Mouse (Mus musculus) intestine, embryonic 15.5 days (tissue): ENCODE results near the gene Kpna6. TPM values are rescaled to one million over a fixed set of nuclear protein-coding genes. Genes with fewer than 3 reads are reported as not detected.

Experiments
- ATAC-seq: fragments of 200-750 bp; cut with Nextera tagmentation; 2 replicates; pipeline ENCODE4 v1.8.0; 2017; ENCODE audit warnings: moderate TSS enrichment, moderate library complexity
- H3K27ac ChIP-seq: fragments of 300-500 bp; sonication (generic); 2 replicates; pipeline ENCODE4 v1.5.1; 2015; ENCODE audit warnings: mild to moderate bottlenecking, inconsistent platforms
- H3K27me3 ChIP-seq: fragments of 300-500 bp; sonication (generic); replicated peaks from 2 replicates; pipeline ENCODE4 v1.6.1; 2015; ENCODE audit warnings: inconsistent platforms
- H3K36me3 ChIP-seq: fragments of 300-500 bp; sonication (generic); 2 replicates; pipeline ENCODE4 v1.6.1; 2015; ENCODE audit warnings: inconsistent platforms
- H3K4me1 ChIP-seq: fragments of 300-500 bp; sonication (generic); replicated peaks from 2 replicates; pipeline ENCODE4 v1.6.1; 2015; ENCODE audit warnings: inconsistent platforms
- H3K4me2 ChIP-seq: fragments of 300-500 bp; sonication (generic); replicated peaks from 2 replicates; pipeline ENCODE4 v1.6.1; 2015; ENCODE audit warnings: mild to moderate bottlenecking, inconsistent platforms
- H3K4me3 ChIP-seq: fragments of 300-500 bp; sonication (generic); replicated peaks from 2 replicates; pipeline ENCODE4 v1.5.1; 2015; ENCODE audit warnings: inconsistent platforms
- H3K9ac ChIP-seq: fragments of 300-500 bp; sonication (generic); 2 replicates; pipeline ENCODE4 v1.6.1; 2015; ENCODE audit warnings: inconsistent platforms
- H3K9me3 ChIP-seq: fragments of 300-500 bp; sonication (generic); 2 replicates; pipeline ENCODE4 v1.6.1; 2016; ENCODE audit warnings: inconsistent platforms
- WGBS: fragments of 180-500 bp; shearing (Covaris S2); methylation state at CpG from one replicate; pipeline ENCODE4 v1.1.7; 2015; 5-methylcytosine and 5-hydroxymethylcytosine counted together
- polyA plus RNA-seq: library from polyadenylated mRNA; unstranded; fragments of >200 nt; fragmentation: Nextera tagmentation; extraction: Ambion mirVana; gene quantifications from 2 replicates; pipeline ENCODE4 v1.2.1, GENCODE M21; 2015

The Kpna6 gene
- polyA plus RNA-seq, 1 experiment from 2014 or later = 14.1 TPM

GRCm38 (mm10) chr4:129610472-129610871 lies 62.1 kb downstream of the Kpna6 start:
- H3K4me3 ChIP-seq = no peak overlapping the region
- H3K4me1 ChIP-seq = no peaks in the 10 kb centered on the region
- peaks cover 7% of the 10 kb centered on the region; the same call in 1 of the 2 replicates for H3K36me3 ChIP-seq
- no peaks in the 10 kb centered on the region for H3K9me3 ChIP-seq
- WGBS = 49% methylated on average over 3 of the region's 4 CpGs
- no peak overlapping the region for H3K27ac ChIP-seq
- no peaks in the 10 kb centered on the region for H3K27me3 ChIP-seq
- no peak overlapping the region for H3K9ac ChIP-seq
- no peak for ATAC-seq
- H3K4me2 ChIP-seq = no peak overlapping the region

DNA sequence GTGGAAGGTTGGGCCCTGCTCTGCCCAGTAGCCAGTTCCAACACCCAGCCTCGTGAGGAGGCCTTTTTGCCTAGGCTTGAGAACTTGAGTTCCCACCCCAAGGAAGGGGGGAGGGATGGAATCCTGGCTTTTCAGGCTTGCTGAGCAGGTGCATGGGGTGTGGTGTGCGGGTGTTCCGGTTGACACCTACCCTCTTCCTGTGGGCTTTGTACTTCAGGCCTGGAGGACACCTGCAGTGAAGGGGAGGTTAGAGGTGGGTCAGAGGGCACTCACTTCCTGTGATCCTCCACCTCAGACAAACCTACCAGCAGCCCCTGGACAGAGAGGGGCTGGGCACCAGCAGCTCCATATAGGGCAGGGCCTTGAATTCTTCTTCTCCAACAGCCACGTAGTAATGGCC lies 62.5 kb downstream of the Kpna6 start:
- Histone ChIP-seq H3K9me3 (no peaks in the 10 kb centered on the region), H3K27me3 (no peaks in the 10 kb centered on the region), H3K4me1 (no peaks in the 10 kb centered on the region), H3K4me2 (no peak overlapping the region), H3K4me3 (no peak overlapping the region), H3K9ac (no peak overlapping the region), H3K36me3 (peaks cover 7% of the 10 kb centered on the region; the same call in 1 of the 2 replicates), H3K27ac (no peak overlapping the region)
- no peak for ATAC-seq
- 74% methylated on average over 4 of the region's 4 CpGs for WGBS

DNA sequence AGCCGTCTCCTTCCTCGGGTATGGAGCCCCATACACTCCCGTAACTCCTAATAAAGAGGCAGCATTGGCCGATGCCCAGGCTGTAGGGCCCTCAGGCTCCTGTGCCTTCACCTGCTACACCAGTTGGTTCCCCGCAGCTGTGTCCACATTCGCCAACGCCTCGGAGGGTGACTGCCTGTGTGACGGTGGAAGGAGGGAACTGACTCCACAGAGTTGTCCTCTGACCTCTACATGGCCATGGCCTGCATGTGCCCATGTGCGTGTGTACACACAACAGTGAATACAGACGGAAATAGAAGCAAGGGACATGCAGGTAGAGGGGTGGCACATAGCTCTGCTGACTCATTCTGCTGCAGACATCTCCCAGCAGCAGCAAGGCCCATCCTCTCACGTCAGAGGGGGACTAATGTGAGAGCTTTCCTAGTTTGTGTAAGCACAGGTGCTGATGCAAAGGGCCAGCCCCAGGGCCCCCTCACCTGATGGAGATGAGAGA lies 63.4 kb downstream of the Kpna6 start:
- Histone ChIP-seq H3K36me3 (peaks cover 7% of the 10 kb centered on the region), H3K27ac (no peak overlapping the region)

DNA sequence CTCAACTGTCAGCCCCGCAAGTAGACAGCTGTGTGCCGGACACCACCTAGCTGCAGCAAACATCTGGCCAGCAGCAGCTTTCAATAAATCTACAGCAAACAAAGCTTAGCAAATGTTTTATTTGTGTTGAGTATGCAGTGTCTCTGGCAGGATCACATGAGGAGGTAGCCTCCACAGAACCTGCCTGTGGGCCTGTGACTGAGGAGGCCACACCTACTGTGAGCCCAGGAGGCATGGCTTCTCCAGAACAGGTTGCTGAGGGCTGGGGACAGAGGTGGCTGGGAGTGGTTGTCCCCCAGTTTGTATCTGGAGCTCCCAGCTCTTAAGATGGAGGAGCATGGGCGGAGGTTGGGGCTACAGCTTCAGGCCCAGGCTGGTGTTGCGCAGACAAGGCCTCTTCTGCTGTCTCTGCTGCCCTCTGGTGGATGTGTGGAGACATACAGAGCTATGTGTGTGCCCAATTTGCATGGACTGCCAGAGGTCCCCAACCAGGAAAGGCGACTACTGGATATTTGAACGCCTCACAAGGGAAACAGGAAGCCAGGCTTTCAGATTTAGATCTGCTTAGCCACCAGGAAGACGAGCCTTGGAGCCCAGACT lies 64.0 kb downstream of the Kpna6 start:
- no peak overlapping the region; the same call in 1 of the 2 replicates for H3K27ac ChIP-seq
- H3K4me1 ChIP-seq = no peaks in the 10 kb centered on the region
- ATAC-seq = peak; percentile 92
- H3K36me3 ChIP-seq = peaks cover 7% of the 10 kb centered on the region
- no peaks in the 10 kb centered on the region for H3K27me3 ChIP-seq
- no peak overlapping the region for H3K9ac ChIP-seq
- H3K9me3 ChIP-seq = no peaks in the 10 kb centered on the region
- H3K4me2 ChIP-seq = no peak overlapping the region
- WGBS = 34% methylated on average over 7 of the region's 7 CpGs
- no peak overlapping the region for H3K4me3 ChIP-seq

More for the DNA sequence above, 63.4 kb downstream of the Kpna6 start:
- H3K4me3 ChIP-seq = no peak overlapping the region
- H3K9ac ChIP-seq = no peak overlapping the region
- H3K4me1 ChIP-seq = no peaks in the 10 kb centered on the region
- H3K27me3 ChIP-seq = no peaks in the 10 kb centered on the region
- no peak overlapping the region for H3K4me2 ChIP-seq
- H3K9me3 ChIP-seq = no peaks in the 10 kb centered on the region
- WGBS = 82% methylated on average over 12 of the region's 12 CpGs
- ATAC-seq = no peak; the same call in 1 of the 2 replicates

DNA sequence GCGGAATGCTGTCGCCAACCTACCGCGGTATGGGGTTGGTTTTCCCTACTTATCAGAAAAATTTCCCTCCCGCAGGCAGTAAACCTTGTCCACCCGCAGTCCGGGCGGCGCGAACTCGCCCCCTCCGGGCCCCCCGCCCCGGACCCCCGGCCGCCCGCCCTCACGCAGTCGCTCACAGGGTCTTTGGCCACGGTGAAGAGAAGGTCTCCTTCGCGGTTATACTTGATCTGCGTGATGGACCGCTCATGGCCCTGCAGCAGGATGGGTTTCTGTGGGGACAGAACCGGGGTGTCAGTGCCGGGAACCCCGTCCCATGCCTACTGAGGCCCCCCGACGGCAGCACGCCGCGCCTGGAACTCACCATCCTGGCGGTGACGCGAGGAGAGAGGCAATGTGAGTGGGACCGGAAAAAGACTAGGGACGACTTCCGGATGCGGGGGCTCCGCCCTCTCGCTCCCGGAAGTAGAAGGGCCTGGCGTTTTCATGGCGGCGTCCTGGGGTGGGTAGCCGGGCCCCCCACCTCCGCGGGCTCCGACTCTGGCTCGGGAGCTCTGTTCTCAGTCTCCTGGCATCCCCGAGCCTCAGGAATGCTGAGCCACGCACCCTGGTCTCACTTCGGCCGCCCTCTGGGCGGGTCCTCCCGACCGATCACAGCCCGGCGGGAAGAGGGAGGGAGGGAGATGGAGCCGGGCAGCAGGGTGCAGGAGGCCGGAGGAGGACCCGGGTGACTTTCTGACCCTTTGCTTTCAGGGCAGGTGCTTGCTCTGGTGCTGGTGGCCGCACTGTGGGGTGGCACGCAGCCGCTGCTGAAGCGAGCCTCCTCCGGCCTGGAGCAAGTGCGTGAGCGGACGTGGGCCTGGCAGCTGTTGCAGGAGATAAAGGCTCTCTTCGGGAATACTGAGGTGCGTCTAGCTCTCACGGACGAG lies 72.1 kb downstream of the Kpna6 start, which contains the start of the genes Eif3i and Tmem234:
Gene Eif3i, minus strand, starts transcription at position 416 of the 926 bp plus-strand sequence.
Gene Tmem234, plus strand, starts transcription at position 436 of the 926 bp plus-strand sequence.
- Histone ChIP-seq H3K4me2 (peak within 1 kb of the TSS; percentile 72), H3K4me1 (peaks cover 23% of the 10 kb centered on the region), H3K4me3 (peak within 1 kb of the TSS; percentile 89), H3K9me3 (no peaks in the 10 kb centered on the region), H3K27ac (peak within 1 kb of the TSS; percentile 78), H3K27me3 (no peaks in the 10 kb centered on the region), H3K9ac (peak within 1 kb of the TSS; percentile 90), H3K36me3 (peaks cover 9% of the 10 kb centered on the region)
- ATAC-seq = peak; percentile 95
- WGBS = under 1% methylated on average over 74 of the region's 74 CpGs

Other genes starting within 250 kb of the Kpna6 start
- 1.1 and 1.2 TPM in 2 replicates for gene Zbtb8b, start 231.9 kb downstream of the Kpna6 start, polyA plus RNA-seq
- 22.1 and 24.9 TPM in 2 replicates for gene Bsdc1, start 211.2 kb downstream of the Kpna6 start, polyA plus RNA-seq
- not detected in 2 replicates for gene Tssk3, start 181.7 kb downstream of the Kpna6 start, polyA plus RNA-seq
- not detected in 2 replicates for gene Fam229a, start 181.6 kb downstream of the Kpna6 start, polyA plus RNA-seq
- gene Marcksl1, start 159.2 kb downstream of the Kpna6 start, polyA plus RNA-seq = 432 and 487 TPM in 2 replicates
- 200 and 203 TPM in 2 replicates for gene Hdac1, start 130.1 kb downstream of the Kpna6 start, polyA plus RNA-seq
- 7.6 and 9.7 TPM in 2 replicates for gene Lck, start 99.1 kb downstream of the Kpna6 start, polyA plus RNA-seq
- 3.0 and 3.3 TPM in 2 replicates for gene Fam167b, start 94.2 kb downstream of the Kpna6 start, polyA plus RNA-seq
- gene Eif3i, start 72.1 kb downstream of the Kpna6 start, polyA plus RNA-seq = 270 and 281 TPM in 2 replicates
- gene Tmem234, start 72.1 kb downstream of the Kpna6 start, polyA plus RNA-seq = 170 and 198 TPM in 2 replicates
- 1.1 and 2.1 TPM in 2 replicates for gene Dcdc2b, start 58.5 kb downstream of the Kpna6 start, polyA plus RNA-seq
- gene Iqcc, start 53.7 kb downstream of the Kpna6 start, polyA plus RNA-seq = 24.9 and 26.7 TPM in 2 replicates
- 37.9 and 44.4 TPM in 2 replicates for gene Ccdc28b, start 48.8 kb downstream of the Kpna6 start, polyA plus RNA-seq
- gene Txlna, start 31.7 kb downstream of the Kpna6 start, polyA plus RNA-seq = 57.4 and 60.8 TPM in 2 replicates
- gene Tmem39b, start 24.1 kb upstream of the Kpna6 start, polyA plus RNA-seq = 9.3 and 9.4 TPM in 2 replicates
- gene Khdrbs1, start 69.5 kb upstream of the Kpna6 start, polyA plus RNA-seq = 83.6 and 95.9 TPM in 2 replicates
- gene Ptp4a2, start 138.5 kb upstream of the Kpna6 start, polyA plus RNA-seq = 307 and 411 TPM in 2 replicates